Mouse (Mus musculus) limb, embryonic 13.5 days (tissue): ENCODE data around the gene Hlx. TPM values are rescaled to one million over a fixed set of nuclear protein-coding genes. Genes with fewer than 3 reads are reported as not detected.

Experiments
- ATAC-seq: fragments of 200-750 bp; cut with Nextera tagmentation; 2 replicates; pipeline ENCODE4 v1.8.0; 2017; ENCODE audit warnings: low read depth, moderate number of reproducible peaks, moderate TSS enrichment; ENCODE audit not compliant: low FRiP score
- H3K27ac ChIP-seq: fragments of 300-500 bp; sonication (generic); 2 replicates; pipeline ENCODE4 v1.5.1; 2015; ENCODE audit warnings: inconsistent platforms, mild to moderate bottlenecking, moderate library complexity
- H3K27me3 ChIP-seq: fragments of 300-500 bp; sonication (generic); 2 replicates; pipeline ENCODE4 v1.6.1; 2015; ENCODE audit warnings: mild to moderate bottlenecking, inconsistent platforms
- H3K36me3 ChIP-seq: fragments of 300-500 bp; sonication (generic); 2 replicates; pipeline ENCODE4 v1.6.1; 2015; ENCODE audit warnings: inconsistent platforms, mild to moderate bottlenecking, moderate library complexity
- H3K4me1 ChIP-seq: fragments of 300-500 bp; sonication (generic); 2 replicates; pipeline ENCODE4 v1.6.1; 2015; ENCODE audit warnings: inconsistent platforms
- H3K4me2 ChIP-seq: fragments of 300-500 bp; sonication (generic); replicated peaks from 2 replicates; pipeline ENCODE4 v1.6.1; 2015; ENCODE audit warnings: inconsistent platforms, mild to moderate bottlenecking, moderate library complexity
- H3K4me3 ChIP-seq: fragments of 300-500 bp; sonication (generic); 2 replicates; pipeline ENCODE4 v1.5.1; 2015; ENCODE audit warnings: moderate library complexity, mild to moderate bottlenecking, inconsistent platforms
- H3K9ac ChIP-seq: fragments of 300-500 bp; sonication (generic); 2 replicates; pipeline ENCODE4 v1.6.1; 2015; ENCODE audit warnings: mild to moderate bottlenecking, inconsistent platforms
- H3K9me3 ChIP-seq: fragments of 300-500 bp; sonication (generic); 2 replicates; pipeline ENCODE4 v1.6.1; 2016; ENCODE audit warnings: inconsistent platforms
- WGBS: fragments of 180-500 bp; shearing (Covaris S2); methylation state at CpG from one replicate; pipeline ENCODE4 v1.1.7; 2015; 5-methylcytosine and 5-hydroxymethylcytosine counted together
- polyA plus RNA-seq: library from polyadenylated mRNA; unstranded; fragments of >200 nt; fragmentation: Nextera tagmentation; extraction: Ambion mirVana; gene quantifications from 2 replicates; pipeline ENCODE4 v1.2.1, GENCODE M21; 2015

Hlx gene
- polyA plus RNA-seq, 1 experiment from 2014 or later = 26.2 TPM

- WGBS = 4% methylated on average over 18 of the region's 18 CpGs
- Histone ChIP-seq H3K4me2 (peak overlapping the region; percentile 85), H3K4me1 (peaks cover 63% of the 10 kb centered on the region), H3K4me3 (peak overlapping the region; percentile 59), H3K27me3 (peaks cover 89% of the 10 kb centered on the region), H3K9ac (peak overlapping the region; percentile 83), H3K36me3 (no peaks in the 10 kb centered on the region), H3K27ac (peak overlapping the region; percentile 88; the same call in 1 of the 2 replicates), H3K9me3 (no peaks in the 10 kb centered on the region)
- ATAC-seq = no peak
Observed at GRCm38 (mm10) chr1:184731091-184731640, 1.3 kb downstream of the Hlx start.

- H3K4me1 ChIP-seq = peaks cover 63% of the 10 kb centered on the region
- peak overlapping the region; percentile 83 for H3K9ac ChIP-seq
Observed at GRCm38 (mm10) chr1:184730453-184731013, 1.9 kb downstream of the Hlx start.

GRCm38 (mm10) chr1:184729357-184730140, 2.9 kb downstream of the Hlx start:
- H3K4me1 ChIP-seq = peaks cover 63% of the 10 kb centered on the region
- 6% methylated on average over 19 of the region's 19 CpGs for WGBS
- peak overlapping the region; percentile 59 for H3K4me3 ChIP-seq
- ATAC-seq = no peak
- peak overlapping the region; percentile 83 for H3K9ac ChIP-seq
- peaks cover 91% of the 10 kb centered on the region for H3K27me3 ChIP-seq
- H3K27ac ChIP-seq = no peak overlapping the region
- no peaks in the 10 kb centered on the region for H3K36me3 ChIP-seq
- H3K9me3 ChIP-seq = no peaks in the 10 kb centered on the region
- peak overlapping the region; percentile 85 for H3K4me2 ChIP-seq

More at GRCm38 (mm10) chr1:184730453-184731013, 1.9 kb downstream of the Hlx start:
- WGBS = 5% methylated on average over 12 of the region's 12 CpGs
- no peaks in the 10 kb centered on the region for H3K36me3 ChIP-seq
- peak overlapping the region; percentile 85 for H3K4me2 ChIP-seq
- peak overlapping the region; percentile 39; the same call in 1 of the 2 replicates for H3K27ac ChIP-seq
- peaks cover 89% of the 10 kb centered on the region for H3K27me3 ChIP-seq
- ATAC-seq = no peak
- H3K9me3 ChIP-seq = no peaks in the 10 kb centered on the region
- peak overlapping the region; percentile 59 for H3K4me3 ChIP-seq

- no peak overlapping the region for H3K27ac ChIP-seq
- no peak for ATAC-seq
- peak overlapping the region; percentile 85 for H3K4me2 ChIP-seq
- no peaks in the 10 kb centered on the region for H3K9me3 ChIP-seq
- H3K36me3 ChIP-seq = no peaks in the 10 kb centered on the region
- peak overlapping the region; percentile 59 for H3K4me3 ChIP-seq
- H3K9ac ChIP-seq = no peak overlapping the region
- H3K4me1 ChIP-seq = peaks cover 55% of the 10 kb centered on the region
- H3K27me3 ChIP-seq = peaks cover 91% of the 10 kb centered on the region
- 14% methylated on average over 6 of the region's 6 CpGs for WGBS
Observed at GRCm38 (mm10) chr1:184728561-184729115, 3.8 kb downstream of the Hlx start.

- no peak for ATAC-seq
- WGBS = 4% methylated on average over 49 of the region's 49 CpGs
- peaks cover 91% of the 10 kb centered on the region for H3K27me3 ChIP-seq
- H3K36me3 ChIP-seq = no peaks in the 10 kb centered on the region
- no peaks in the 10 kb centered on the region for H3K9me3 ChIP-seq
- H3K4me3 ChIP-seq = peak overlapping the region; percentile 59
- H3K27ac ChIP-seq = no peak overlapping the region
- peak overlapping the region; percentile 85 for H3K4me2 ChIP-seq
- H3K4me1 ChIP-seq = peaks cover 47% of the 10 kb centered on the region
- peak overlapping the region; percentile 64 for H3K9ac ChIP-seq
Observed at GRCm38 (mm10) chr1:184727401-184728265, 4.8 kb downstream of the Hlx start.

GRCm38 (mm10) chr1:184726576-184727300, 5.7 kb downstream of the Hlx start:
- H3K9ac ChIP-seq = peak overlapping the region; percentile 64; the same call in 1 of the 2 replicates
- peaks cover 97% of the 10 kb centered on the region for H3K27me3 ChIP-seq
- H3K4me2 ChIP-seq = peak overlapping the region; percentile 85
- H3K4me1 ChIP-seq = peaks cover 41% of the 10 kb centered on the region
- H3K4me3 ChIP-seq = peak overlapping the region; percentile 59
- no peaks in the 10 kb centered on the region for H3K36me3 ChIP-seq
- ATAC-seq = no peak
- no peak overlapping the region for H3K27ac ChIP-seq
- WGBS = 18% methylated on average over 16 of the region's 16 CpGs
- no peaks in the 10 kb centered on the region for H3K9me3 ChIP-seq

- no peak for ATAC-seq
- 7% methylated on average over 11 of the region's 11 CpGs for WGBS
- H3K9me3 ChIP-seq = no peaks in the 10 kb centered on the region
- peaks cover 100% of the 10 kb centered on the region for H3K27me3 ChIP-seq
- peaks cover 35% of the 10 kb centered on the region for H3K4me1 ChIP-seq
- no peaks in the 10 kb centered on the region for H3K36me3 ChIP-seq
- H3K27ac ChIP-seq = no peak overlapping the region
- peak overlapping the region; percentile 37 for H3K4me2 ChIP-seq
- H3K9ac ChIP-seq = no peak overlapping the region
- no peak overlapping the region; the same call in 1 of the 2 replicates for H3K4me3 ChIP-seq
Observed at GRCm38 (mm10) chr1:184725318-184725790, 7.1 kb downstream of the Hlx start.

GRCm38 (mm10) chr1:184724551-184725317, 7.7 kb downstream of the Hlx start:
- 1% methylated on average over 23 of the region's 23 CpGs for WGBS

GRCm38 (mm10) chr1:184723899-184724298, 8.5 kb downstream of the Hlx start:
- Histone ChIP-seq H3K9me3 (no peaks in the 10 kb centered on the region), H3K27ac (no peak overlapping the region), H3K36me3 (no peaks in the 10 kb centered on the region), H3K4me1 (peaks cover 29% of the 10 kb centered on the region), H3K9ac (no peak overlapping the region), H3K27me3 (peaks cover 100% of the 10 kb centered on the region), H3K4me3 (no peak overlapping the region), H3K4me2 (no peak overlapping the region)
- 11% methylated on average over 3 of the region's 3 CpGs for WGBS
- ATAC-seq = no peak

More at GRCm38 (mm10) chr1:184724551-184725317, 7.7 kb downstream of the Hlx start:
- Histone ChIP-seq H3K4me1 (peaks cover 34% of the 10 kb centered on the region), H3K9me3 (no peaks in the 10 kb centered on the region), H3K4me3 (no peak overlapping the region; the same call in 1 of the 2 replicates), H3K4me2 (peak overlapping the region; percentile 37), H3K9ac (no peak overlapping the region), H3K27me3 (peaks cover 100% of the 10 kb centered on the region), H3K27ac (no peak overlapping the region), H3K36me3 (no peaks in the 10 kb centered on the region)
- ATAC-seq = no peak; the same call in 1 of the 2 replicates

GRCm38 (mm10) chr1:184721121-184721520, 11.3 kb downstream of the Hlx start:
- Histone ChIP-seq H3K4me2 (0 out of 2 replicates have a peak overlapping the region, but pooled peaks have one; percentile 0), H3K27me3 (peaks cover 100% of the 10 kb centered on the region), H3K9ac (no peak overlapping the region), H3K4me1 (peaks cover 29% of the 10 kb centered on the region), H3K27ac (no peak overlapping the region), H3K36me3 (no peaks in the 10 kb centered on the region), H3K9me3 (no peaks in the 10 kb centered on the region), H3K4me3 (no peak overlapping the region)
- no peak for ATAC-seq
- 2% methylated on average over 9 of the region's 9 CpGs for WGBS
